Mouse (Mus musculus) CD4-positive naive resting alpha-beta T cell, adult 76 days (primary cell): Measurements from ENCODE around the gene Capn11. TPM values are rescaled to one million over a fixed set of nuclear protein-coding genes. Genes with fewer than 3 reads are reported as not detected.

Experiments used
- total RNA-seq: library from RNA; stranded (reverse); gene quantifications from one replicate; pipeline ENCODE4 v1.2.4, GENCODE M21; 2023

Gene Capn11
- total RNA-seq: 2.8 TPM

GRCm38 (mm10) chr17:45659225-45659624 lies at the start of gene Capn11:
Gene Capn11 (minus strand): TSS chr17:45659325.

GRCm38 (mm10) chr17:45686716-45687115 lies 27.6 kb upstream of the Capn11 start, which contains the start of gene Tmem63b:
Gene Tmem63b (minus strand): TSS chr17:45686905.

DNA sequence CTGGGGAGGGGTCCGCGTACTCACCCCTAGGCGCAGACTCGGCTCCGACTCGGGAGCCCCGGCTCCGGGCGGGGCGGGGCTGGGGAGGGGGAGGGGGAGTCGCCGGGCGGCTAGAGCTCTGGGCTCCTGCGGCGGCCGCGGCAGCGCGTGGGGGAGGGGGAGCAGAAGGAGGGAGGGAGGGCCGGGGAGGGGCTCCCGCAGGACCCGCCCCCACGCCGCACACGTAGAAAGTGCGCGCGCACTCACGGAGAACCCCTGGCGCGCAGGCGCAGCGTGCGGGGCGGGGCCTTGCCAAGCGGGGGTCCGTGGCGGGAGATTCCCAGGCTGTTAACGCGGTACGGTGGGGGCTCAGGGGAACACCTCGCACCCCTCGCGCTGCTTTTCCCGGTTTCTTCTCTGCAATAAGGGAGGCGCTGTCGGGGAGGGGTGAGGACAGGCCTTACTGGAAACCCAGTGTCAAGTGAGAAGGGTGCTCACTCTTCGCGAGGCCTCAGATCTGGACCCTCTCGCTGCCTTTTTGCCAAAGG lies 27.0 kb upstream of the Capn11 start, which contains the start of gene Mrpl14:
TSS of gene Mrpl14 (plus strand) at position 230 of the 527 bp plus-strand sequence.

GRCm38 (mm10) chr17:45601877-45602304 lies 57.2 kb downstream of the Capn11 start, which contains the start of gene Mymx:
Gene Mymx (minus strand): TSS chr17:45602102.

GRCm38 (mm10) chr17:45599446-45600242 lies 59.5 kb downstream of the Capn11 start, which contains the start of gene Slc29a1:
Gene Slc29a1 (minus strand): TSS chr17:45599606.

Other genes starting within 250 kb of the Capn11 start
- gene Cdc5l, start 225.6 kb downstream of the Capn11 start, total RNA-seq: 78.5 TPM
- not detected for gene Spats1, start 183.9 kb downstream of the Capn11 start, total RNA-seq
- gene Aars2, start 152.5 kb downstream of the Capn11 start, total RNA-seq: 20.7 TPM
- gene Tcte1, start 135.9 kb downstream of the Capn11 start, total RNA-seq: not detected
- gene Tmem151b, start 109.6 kb downstream of the Capn11 start, total RNA-seq: not detected
- 47.6 TPM for gene Nfkbie, start 103.6 kb downstream of the Capn11 start, total RNA-seq
- gene Slc35b2, start 95.5 kb downstream of the Capn11 start, total RNA-seq: 22.9 TPM
- gene Hsp90ab1, start 86.1 kb downstream of the Capn11 start, total RNA-seq: 1,228 TPM
- gene Slc29a1, start 59.7 kb downstream of the Capn11 start, total RNA-seq: 36.1 TPM
- not detected for gene Mymx, start 57.2 kb downstream of the Capn11 start, total RNA-seq
- 12.5 TPM for gene Mrpl14, start 27.0 kb upstream of the Capn11 start, total RNA-seq
- 41.6 TPM for gene Tmem63b, start 27.6 kb upstream of the Capn11 start, total RNA-seq
- not detected for gene 1600014C23Rik, start 74.5 kb upstream of the Capn11 start, total RNA-seq